Mouse (Mus musculus): ENCODE data around the gene Tenm4.

The Tenm4 gene

DNA sequence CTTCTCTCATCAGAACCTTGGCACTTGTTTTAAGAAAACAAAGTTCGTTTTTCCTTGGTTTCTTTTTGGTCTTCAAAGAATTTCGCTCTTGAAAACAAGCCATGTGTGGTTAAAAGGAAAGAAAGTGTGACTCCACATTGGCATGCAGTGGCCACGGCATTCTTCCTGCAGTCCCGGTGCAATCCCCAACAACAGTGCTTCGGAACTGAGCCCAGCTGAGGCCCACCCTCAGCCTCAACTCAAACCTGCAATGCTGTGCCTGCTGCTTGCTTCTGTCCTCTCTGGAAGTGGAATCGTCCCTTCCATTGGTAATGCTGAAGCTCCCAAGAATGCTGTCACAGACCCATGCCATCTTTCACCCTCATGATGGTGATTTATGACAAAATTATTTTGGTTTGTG lies 88.6 kb downstream of the Tenm4 start:
- no peak for DNase-seq

DNA sequence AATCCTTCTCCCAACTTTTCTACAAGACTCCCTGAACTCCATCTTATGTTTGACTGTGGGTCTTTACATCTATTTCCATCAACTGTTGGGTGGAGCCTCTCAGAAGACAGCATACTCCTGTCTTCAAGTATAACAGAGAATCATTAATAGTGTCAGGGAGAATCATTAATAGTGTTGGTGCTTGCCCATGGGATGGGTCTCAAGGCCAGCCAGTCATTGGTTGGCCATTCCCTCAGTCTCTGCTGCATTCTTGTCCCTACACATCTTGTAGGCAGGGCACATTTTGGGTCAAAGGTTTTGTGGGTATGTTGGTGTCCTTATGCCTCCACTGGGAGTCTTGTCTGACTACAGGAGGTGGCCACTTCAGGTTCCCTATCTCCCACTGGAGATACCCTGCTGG lies 91.1 kb downstream of the Tenm4 start:
- DNase-seq: no peak

DNA sequence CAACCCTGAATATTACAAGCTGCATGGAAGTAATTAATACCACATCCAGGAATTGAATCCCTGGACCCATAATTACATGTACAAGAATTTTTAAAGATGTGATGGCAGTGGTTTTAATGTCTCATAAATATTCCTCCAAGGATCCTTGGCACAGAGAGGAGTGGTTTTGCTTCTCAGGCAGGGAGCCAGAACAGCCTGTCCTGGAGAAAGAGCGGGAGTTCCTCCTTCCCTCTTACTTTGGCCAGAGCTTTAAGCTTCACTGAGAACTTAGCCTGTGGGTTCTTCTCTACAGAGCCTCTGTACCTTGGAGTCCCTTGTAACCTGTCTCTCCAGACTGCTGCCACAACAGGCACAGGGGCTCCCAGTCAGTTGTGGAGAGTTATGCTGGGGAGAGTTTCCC lies 94.9 kb downstream of the Tenm4 start:
- DNase-seq: no peak

DNA sequence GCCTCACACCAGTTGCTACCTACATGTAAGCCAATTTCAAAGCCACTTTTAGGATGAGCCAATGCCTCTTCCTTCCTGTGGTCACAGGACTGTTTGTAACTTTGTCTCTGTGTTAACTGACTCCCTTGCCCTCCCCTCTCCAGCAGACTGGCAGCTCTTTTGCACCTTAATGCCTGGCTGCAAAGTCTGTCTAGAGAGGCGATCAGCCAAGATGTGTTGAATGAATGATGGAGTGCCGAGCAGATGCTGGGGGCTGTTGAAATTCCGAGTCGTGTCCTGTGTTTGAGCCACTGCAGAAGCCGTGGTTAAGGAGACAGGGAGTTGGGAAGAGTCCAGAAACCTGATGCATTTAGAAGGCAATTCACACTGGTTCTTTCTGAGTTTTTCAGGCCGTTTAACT lies 96.2 kb downstream of the Tenm4 start:
- DNase-seq: no peak

DNA sequence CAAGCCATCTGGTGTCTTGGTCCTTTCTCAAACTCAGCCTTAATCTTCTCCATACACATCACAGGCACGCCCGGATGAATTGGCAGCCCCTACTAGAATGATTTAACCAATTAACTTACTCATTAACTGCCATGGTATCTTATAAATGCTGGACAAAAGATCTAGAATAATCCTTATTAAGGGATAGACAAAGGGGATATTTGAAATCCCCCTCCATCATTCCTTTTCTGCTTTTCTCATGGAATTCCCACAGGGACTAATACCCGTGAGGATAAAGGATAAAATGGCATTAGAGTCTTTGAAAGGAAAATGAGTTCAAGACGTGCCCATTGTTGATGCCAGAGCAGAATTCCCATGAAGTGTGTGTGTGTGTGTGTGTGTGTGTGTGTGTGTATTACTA lies 99.6 kb downstream of the Tenm4 start:
- no peak for DNase-seq

DNA sequence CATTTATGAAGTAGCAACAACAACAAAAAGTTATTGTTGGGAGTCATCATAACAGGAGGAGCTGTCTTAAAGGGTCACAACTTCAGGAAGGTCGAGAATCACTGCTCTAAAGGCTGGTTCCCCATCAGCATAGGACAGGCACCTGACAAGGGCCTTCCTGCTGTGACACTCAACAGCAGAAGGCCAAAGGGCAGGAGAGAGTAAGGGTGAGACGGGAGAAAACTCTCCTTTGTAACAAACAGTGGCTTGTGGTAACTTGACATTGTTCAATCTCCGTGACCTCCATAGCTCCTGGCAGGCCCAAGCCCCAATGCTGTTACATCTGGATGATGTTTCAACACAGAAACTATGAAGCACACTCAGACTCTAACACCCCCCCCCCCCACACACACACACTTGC lies 101.0 kb downstream of the Tenm4 start:
- DNase-seq: no peak

DNA sequence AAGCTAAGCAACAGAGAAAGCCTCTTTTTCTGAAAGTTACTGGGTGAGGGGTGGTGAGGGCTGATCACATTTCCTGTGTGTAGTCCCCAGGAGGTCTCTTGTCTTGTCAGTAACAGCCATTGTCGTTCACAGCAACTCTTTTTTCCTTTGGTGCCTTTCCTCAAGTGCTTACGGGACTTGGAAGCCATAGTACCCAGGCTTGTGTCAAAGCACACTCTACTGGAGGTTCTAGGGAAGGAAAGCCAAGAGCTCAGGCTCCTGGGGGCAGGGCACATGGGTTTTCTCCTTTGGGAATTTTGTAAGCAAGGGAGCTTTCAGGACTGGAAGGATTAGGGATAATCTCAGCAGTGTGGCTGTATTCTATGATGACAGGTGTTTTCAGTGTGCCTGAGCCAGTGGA lies 103.4 kb downstream of the Tenm4 start:
- DNase-seq: no peak

DNA sequence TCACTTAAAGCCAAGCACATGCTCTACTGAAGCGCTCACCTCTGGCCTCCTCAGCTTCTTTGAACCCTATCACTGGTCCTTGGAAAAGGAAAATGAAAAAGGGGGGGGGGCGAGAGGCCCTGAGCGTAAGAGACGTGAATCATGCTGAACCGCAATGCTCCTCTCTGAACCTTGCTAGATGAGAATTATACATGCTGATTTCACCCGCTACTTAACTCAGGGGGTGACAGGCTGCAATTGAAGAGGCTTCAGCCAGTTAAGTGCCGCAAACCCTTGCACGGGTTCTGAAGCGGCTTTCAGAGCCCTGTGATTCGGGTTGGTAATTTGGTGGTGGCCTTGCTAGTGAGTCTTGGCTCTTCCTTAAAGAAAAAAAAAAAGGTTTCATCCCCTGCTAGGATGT lies 106.5 kb downstream of the Tenm4 start:
- no peak for DNase-seq

DNA sequence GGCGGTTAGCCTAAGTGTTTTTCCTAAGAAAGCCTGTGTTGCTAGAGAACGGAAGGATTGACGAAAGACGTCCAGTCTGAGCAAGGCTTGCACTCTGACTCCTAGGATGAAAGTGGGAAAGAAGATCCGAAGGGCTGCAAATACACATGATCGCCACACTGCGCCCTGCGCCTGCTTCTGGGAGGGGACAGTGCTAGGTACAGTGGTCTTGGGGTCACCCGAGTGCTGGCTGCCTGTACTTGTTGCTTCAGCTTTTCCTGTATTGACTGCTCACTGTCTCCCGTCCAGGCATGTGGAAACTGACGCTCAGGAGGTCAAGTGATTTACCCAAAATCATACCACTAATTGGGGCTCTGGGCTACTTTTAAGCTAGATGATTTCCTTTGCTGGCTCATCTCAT lies 107.3 kb downstream of the Tenm4 start:
- DNase-seq: no peak

DNA sequence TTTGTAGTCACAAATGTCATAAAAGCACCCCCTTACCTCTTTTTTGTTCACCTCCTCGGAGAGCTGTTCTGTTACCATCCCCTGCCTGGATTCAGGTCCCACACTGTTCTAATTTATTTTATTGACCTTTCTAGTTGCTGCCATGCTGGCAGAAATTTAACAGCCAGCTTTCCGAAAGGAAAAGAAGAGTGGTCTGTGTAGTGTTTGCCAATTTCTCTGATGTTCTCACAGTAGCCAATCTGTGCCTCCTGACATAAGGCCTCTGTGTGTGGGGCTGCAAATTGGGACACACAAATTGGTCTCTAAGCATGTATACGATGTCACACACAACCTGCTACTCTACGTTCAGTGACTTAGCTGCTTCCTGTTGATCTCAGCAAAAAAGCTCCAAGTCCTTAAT lies 109.7 kb downstream of the Tenm4 start:
- no peak for DNase-seq

DNA sequence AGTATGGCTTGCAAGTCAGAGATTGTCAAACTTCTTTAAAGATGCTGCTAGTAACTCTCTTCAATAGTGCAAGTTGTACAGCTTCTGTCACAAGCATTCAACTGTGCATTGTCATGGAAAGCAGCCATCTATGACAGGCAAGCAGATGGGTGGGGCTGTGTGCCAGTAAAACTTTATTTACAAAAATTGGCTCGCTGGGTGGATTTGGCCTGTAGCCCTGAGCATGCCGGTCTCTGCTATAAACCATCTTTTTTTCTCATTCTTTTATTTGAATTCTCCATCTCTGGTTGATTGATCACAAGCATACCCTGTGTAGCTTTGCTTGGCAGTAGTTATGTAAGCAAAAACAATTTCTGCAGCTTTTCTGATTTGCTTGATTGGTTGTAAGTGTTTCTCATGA lies 119.5 kb downstream of the Tenm4 start:
- no peak for DNase-seq

DNA sequence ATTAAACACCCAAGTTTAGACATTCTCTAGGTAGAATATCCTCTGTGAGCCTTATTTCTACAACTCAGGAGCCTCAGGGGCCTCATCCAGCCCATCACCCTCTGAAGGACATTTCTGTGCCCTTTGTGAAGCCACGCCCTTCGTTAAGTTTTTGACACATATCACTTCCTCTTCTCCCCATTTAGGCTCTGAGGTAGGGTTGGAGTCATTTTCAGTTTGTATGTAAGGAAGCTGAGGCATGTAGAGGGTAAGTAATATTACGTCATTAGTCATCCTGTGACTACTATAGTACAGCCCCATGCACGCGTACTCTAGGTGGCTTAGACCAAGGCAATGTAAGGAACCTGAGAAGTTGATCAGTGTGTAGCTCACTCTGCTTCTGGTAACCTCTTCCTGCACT lies 124.9 kb downstream of the Tenm4 start:
- no peak for DNase-seq

DNA sequence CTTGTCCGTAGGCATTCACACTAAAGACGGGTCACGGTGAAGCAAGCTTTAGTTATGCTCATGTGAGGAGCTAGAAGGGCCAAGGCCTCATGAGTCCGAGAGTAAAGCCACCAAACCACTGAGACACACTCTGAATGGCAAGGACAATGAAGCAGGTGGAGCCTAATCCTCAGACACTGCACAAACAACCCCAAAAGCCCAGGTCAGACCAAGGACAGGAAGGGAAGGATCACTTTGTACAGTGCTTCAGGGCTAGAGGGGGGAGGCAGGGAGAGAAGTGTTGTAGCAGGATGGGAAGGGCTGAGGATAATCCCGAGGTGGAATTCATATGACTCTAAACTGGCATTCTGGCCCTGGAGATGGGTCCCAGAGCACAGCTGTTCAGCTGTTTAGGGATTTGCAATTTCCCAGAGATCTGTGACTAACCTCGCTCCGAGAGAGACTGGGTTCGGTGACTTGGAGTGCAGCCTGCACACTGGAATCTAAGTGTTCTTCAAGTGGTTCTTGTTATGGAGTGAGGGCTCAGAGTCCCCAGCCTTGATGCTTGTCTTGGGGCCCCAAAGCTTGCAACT lies 129.9 kb downstream of the Tenm4 start:
- DNase-seq: no peak

DNA sequence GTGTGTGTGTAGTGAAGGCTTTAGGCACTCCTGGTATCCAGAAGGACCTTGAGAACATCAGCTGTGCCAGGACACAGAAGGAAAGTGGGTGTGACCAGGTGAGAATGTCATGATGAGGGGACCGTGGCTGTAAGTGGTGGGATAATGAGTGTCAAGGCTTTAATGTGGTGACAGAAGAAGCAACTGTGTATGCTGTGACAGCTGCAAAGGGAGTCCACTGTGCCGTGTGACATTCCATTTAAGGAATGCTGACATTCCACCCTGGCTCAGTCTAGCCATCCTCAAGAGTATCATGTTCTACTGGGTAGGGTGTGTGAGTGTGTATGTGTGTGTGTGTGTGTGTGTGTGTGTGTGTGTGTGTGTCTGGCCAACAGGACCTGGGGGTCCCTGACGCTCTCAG lies 130.8 kb downstream of the Tenm4 start:
- DNase-seq: no peak

DNA sequence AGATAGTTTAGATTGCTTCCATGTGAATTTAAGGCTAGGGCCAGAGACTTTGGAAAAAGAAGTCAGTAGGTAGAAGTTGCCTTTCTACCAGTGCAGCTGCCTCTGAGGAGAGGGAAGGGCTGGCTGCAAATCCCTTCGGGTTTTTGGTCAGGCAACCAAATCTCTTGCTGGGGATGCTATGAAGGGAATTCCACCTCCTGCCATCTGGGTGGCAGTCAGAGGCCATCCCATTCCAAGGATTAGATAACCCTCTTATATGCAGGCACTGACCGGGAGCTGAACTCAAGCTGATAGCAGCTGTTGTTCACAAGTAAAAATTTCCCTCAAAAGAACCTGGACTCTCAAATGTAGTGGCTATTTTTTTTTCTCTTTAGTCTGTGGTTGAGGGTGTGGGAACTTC lies 132.9 kb downstream of the Tenm4 start:
- DNase-seq: no peak

DNA sequence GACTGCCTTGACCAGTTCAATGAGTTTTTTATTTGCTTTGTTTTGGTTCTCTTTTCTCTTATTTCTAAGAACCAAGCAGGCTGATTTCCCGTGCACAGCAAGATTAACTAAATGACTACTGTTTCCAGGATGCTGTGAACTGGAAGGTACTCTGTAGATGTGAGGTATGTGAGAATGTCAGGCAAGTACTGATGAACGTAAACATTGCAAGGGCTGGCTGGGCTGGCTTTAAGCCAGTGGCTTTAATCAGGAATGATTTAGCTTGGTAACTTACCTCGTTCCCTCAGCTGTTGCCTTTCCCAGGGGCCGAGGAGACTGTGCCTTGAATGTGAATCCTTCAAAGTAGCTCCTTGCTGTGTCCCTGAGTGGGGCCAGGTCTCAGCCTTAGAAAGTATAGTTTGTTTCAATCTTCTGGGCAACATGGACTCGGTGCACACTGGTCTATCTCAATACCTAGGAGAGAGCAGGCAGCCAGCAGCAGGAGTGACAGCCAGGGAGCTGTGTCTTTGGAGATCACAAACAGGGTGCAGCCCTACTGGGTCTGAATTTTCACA lies 134.4 kb downstream of the Tenm4 start:
- no peak for DNase-seq

DNA sequence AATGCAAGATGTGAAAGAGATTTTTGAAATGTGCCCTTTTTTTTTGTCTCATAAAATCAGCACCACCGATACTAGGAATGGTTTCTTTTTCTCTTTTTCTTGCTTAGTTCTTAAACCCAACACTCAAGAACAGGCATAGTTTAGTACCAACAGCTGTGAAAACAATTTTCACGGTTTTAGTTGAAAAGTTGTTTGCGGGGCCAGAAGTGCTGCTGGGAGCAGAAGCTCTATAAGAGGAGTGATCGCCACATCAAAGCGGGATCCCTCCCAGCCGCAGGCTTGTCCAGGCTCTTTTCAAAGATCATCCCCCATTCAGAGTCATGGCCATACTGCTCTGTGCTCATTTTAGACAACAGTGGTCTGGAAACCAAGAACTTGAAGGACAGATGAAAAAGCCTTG lies 137.1 kb downstream of the Tenm4 start:
- DNase-seq: no peak

DNA sequence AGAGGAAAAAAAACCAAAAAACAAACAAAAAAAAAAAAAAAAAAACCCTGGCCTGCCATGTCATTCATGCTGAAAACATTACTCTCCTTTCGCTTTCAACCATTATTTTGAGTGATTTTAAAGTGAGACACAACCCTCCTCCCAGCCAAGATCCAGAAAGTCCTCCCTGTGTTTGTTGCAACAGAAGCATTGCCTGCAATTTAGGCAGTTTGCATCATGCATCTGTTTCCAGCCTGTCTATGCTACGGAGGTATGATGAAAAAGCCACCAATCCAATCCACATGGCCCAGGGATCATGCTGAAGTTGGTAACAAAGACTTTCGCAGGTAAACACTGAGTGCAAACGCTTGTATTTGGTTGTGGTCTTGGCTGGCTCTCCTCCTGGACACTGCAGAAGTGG lies 158.3 kb downstream of the Tenm4 start:
- no peak for DNase-seq

DNA sequence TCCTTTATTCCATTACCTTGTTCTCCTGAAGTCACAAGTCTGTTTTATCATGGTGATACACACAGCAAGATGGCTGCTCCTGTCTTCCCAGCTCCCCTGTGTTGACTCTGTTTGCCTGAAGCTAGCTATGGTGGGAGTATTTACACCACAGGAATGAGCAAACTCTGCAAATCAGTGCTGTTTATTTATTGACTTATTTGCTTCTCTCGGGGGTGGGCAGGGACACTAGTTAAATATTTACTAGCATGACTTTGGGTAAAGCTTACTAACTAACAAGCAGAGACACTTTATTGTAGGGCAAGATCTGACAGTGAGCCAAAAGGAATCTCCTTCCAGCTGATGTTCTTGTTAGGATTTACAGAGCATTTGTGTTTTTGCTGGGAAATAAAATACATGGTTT lies 160.1 kb downstream of the Tenm4 start:
- DNase-seq: no peak

DNA sequence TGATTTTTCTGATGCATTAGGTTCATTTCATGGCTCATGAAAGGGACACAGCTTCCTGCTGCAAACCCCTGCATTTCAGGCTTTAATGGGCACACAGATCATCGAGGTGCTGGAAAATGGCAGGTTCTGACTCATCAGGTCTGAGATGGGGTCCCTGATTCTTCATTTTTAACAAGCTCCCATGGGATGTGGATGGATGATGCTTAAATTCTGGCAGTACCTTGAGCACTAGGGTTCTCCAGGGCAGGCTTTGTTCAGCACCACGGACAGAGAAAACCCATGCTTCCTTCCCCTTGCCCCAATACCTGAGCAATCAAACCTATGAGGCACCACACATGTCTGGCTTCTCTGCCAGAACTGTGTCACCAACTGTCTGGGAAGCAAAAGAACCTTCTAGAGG lies 163.3 kb downstream of the Tenm4 start:
- DNase-seq: no peak

DNA sequence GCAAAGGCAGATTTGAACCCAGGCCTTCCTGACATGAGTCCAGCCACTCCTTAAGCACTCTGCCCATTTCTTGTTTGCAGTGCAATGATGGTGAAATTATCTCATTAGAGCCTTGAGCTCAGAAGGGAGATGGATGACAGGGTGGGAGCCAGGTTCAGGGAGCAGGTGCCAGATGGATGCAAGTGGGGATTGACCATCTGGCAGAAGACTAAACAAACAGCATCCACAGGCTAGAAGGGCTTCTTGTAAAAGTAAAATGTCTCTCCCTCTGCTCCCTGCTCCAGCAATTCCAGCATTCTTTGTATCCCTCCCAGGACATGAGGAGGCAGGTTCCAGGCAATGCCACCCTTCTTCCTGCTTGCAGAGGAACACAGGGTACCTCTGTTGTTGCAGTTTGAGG lies 165.3 kb downstream of the Tenm4 start:
- no peak for DNase-seq

DNA sequence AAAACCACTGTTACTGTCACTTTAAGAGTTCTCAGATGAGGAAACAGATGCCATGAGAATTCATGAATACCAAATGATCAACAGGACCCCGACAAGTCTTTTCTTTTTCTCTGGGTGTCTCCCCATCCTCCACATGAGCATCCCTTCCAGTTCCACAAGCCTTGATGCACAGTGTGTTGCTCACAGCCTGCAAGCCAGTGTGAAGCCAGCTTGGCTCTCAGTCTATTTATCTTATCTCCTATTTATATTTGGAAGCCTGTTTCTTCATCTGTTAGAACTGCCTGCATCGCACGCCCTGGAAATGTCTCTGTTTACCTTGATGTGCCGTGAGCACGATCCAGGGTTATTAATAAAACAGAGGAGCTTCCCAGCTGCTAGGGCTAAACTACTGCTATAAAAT lies 169.8 kb downstream of the Tenm4 start:
- no peak for DNase-seq

DNA sequence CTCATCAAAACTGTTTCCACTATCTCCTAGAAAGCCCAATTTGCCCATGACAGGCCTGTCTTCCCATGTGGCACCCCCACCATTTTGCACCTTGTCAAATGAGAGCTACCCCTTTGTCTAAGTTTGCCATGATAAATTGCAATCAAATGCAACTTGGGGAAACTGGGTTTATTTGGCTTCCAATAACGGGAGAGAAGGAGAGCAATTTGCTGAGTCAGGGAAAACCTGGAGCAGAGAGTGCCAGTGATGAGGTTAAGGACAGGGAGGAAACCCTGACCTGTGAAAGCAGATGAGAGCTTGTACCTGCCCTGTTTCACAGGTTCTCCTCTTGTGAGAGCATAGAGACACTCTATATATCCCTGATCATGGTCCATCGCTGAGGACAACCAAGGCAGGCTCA lies 170.4 kb downstream of the Tenm4 start:
- no peak for DNase-seq

DNA sequence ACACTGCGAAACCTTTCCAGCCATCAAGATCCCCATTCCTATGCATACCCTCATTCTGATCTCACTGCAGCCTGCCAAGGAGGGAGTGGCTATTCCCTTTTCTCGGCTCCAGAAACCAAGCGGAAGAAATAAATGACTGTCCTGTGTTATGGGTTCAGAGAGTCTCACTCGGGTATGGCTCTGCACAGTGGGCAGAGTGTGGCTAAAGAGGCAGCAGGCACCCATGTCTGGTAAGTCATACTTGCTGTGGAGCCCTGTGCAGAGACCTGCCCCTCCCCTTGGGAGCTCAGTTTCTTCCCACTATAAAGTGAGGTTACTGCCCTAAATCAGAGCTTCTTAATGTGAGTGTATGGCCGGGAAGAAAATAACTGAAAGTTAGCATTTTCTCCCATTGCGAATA lies 171.9 kb downstream of the Tenm4 start:
- no peak for DNase-seq

DNA sequence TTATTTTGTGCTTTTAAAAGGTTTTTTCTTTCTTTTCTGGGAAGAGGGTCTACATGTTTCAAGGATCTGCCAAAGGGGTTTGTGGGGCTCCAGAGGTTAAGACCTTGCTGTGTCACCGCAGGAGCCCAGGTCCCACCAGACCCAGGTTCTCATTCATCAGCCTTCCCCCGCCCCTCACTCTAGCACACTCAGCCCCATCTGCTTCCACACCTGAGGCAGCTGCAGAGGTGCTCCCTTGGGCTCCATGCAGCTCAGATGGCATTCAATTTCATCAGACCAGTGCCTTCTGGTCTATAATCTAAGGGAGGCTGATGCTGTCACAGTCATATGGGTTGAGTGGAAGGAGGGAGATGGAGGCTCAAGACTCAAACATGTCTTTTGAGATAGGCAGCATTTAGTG lies 172.6 kb downstream of the Tenm4 start:
- DNase-seq: no peak

DNA sequence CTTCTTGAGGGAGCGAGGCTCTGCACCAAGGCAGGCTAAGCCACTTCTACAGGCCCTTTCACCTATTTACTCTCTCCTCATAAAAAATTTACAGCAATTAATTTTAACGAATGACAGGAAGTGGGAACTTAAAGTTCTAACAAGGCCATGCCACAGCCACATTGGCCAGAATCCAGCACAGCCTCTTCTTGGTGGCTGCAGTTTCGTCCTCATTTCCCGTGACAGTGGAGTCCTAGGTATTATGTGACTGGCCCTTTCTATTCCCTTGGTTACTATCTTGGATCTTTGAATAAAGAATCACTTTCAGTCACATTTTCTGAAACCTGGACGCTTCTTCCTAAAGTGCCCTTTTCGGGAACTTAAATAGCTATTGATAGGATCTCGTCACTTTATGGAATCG lies 181.6 kb downstream of the Tenm4 start:
- DNase-seq: no peak

Measured in thymus, postnatal 14 days (tissue).